Mouse (Mus musculus): ENCODE measurements around the gene Tmsb15l.
A peak's percentile ranks its signal among the peaks of the same experiment; 100 is the strongest.
"Not testable (repeated sequence)": the region's sequence is repeated elsewhere in the genome, so short reads cannot be mapped to it uniquely, and the experiment has no call there.

Gene Tmsb15l

DNA sequence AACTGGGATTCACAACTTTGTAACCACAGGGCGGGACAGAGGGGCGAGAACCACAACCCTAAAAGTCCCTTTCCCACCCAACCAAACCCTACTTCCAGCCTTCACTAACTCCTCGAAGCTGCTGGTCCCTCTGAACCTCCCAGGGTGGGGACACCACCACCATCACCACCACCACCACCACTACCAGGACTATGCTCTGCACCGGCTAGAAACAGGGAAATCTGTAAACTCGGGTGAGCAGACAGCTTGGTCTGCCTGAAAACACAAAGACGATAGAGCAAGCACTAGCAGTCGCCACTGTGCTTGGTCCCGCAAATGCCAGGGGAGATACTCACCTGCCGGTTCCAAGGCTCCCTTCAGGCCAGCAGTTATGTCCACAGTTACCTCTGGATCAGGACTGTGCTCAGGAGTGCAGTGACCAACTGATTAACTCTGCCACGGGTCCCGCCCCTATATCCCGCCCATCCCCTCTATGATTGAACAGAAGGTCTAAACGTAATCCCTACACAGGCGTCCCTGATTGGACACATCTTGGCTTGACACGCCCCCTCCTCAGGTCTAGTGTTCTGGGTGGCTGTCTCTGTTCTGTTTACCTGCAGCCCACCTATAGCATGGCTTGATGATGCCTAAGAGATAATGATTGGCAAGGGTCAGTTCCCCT lies at the start of gene Tmsb15l, which contains the start of gene Tmsb15b1:
Tmsb15l (minus strand) TSS at position 446 of the 661 bp plus-strand sequence.
Tmsb15b1 (minus strand) TSS at position 451 of the 661 bp plus-strand sequence.
- DNase-seq (ENCODE audit: low spot score in 2 of 2) = peak in 1 of 2 experiments; percentile 69

DNA sequence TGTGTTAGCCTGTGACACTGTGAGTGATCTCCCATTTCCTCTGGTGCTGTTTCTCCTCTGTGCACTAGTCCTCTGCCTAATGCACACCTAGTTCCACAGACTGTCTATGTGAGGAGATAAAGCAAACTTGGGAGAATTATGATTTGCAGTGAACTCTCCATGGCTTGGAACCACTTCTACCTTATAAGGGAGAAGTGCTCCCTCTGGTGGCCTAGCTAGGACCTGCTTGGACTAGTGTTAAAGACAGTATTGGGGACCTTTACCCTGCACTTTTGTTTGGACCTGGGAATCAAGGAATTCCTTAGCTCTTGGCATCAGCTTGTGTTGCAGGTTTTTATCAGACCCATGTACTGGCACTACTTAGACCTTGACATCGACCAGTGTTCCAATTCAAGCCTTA lies 42.6 kb upstream of the Tmsb15l start:
- peak; percentile 29 to 75 for DNase-seq (ENCODE audit: low spot score in 2 of 2)

DNA sequence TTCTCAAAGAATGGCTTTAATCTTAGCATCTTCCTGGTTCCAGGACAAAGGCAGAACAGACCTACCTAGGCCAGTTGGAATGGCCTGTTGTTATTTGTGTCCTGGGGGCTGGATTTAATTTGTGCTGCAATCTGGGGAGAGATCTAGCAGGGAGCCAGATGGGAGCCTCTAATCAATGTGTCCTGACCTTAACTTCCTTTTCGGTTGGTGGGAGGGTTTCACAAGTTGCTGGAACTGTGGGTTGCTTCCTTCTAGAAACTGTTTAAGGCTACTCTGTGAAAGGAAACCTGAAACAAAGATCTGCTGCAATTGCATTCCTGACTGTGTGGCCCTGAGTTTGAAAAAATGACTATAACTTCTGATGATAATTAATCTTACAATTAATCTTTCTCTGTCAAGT lies 41.0 kb upstream of the Tmsb15l start:
- no peak for DNase-seq (ENCODE audit: low spot score in 2 of 2)

DNA sequence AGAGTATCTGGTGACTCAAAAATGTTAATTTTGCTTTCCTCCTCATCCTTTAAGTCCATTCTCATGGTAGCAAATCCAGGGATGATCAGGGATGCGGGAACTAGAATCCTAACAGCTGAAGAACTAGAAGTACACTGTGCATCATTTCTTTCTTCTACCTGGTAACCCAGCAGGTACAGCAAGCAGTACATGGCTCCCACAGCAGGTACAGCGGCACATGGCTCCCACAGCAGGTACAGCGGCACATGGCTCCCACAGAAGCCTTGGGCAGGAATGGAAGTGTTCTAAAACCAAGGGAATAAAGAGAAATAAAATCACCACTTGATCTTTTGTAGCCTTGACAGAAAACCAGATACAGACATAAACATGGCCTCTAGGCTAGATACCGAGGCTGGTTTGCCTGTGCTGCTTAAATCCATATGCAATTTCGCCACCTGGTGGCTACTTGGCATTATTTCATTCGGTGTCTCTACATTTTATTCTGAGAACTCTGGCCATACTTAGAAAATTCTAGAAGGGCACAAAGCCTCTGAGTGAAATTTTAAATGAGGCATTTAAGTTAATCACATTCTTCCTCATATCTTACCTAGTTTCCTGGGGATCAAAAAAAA lies 38.5 kb upstream of the Tmsb15l start:
- DNase-seq (ENCODE audit: low spot score in 2 of 2) = peak in 1 of 2 experiments; percentile 57

DNA sequence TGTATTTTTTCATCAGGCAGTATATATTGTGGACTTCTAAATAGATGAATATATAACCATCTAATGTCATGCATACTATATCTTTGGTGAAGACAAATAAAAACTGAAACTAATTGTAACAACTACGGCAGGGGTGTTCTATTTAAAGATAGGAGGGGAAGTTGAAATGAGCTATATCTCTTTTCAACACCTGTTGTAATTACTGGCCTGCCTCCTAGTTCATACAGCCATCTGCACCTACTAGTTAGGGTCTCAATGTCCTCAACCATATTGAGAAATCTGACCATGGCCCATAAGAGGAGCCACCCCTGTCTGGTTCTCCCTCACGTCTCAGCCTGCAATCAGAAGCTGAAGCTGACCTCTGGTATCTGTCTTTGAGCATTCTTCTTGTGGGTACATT lies 19.6 kb upstream of the Tmsb15l start:
- no peak for DNase-seq (ENCODE audit: low spot score in 2 of 2)

DNA sequence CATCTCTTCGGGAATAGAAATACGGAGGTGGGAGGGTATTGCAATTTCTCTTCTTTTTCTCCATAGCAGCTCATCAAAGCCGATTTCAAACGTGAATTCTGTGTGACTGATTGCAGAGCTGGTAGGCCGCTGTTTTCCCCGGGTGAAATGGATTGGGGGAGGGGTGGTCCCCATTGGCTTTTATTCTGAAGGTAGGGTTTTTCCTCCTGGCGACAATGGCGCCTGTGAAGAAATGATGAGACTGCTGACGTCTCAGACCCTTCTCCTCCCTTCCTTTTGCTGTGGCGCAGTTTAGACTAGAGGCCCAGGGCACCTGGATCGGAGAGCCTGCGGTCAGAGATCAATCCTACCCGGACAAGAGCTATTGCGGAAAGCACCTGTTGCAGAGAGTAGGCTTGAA lies 17.0 kb upstream of the Tmsb15l start:
- DNase-seq (ENCODE audit: low spot score in 2 of 2) = no peak

DNA sequence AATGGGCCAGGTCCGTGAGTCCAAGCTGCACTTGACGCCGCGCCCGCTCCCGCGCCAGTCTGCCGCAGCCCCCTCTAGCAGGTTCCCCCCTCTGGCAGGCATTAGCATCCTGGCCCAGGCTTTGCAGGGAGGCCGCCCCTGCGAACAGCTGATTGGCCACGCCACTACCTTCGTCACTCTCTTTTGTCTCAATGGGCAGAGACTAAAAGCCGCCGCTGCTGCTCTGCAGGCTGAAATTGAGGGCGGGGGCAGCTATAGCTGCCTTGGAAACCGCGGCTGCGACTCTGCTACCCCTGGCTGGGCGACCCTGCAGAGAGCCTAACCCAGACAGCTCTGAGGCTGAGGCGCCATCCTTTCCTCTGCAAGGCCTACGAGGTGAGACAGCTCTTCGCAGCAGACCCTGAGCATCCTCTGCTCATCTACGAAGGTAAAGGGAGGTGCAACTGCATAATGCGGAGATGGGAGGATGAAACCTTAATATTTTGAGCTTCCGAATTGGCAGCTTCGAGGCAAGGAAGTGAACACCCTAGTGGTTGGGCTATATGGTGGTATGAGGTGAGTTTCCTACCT lies 16.4 kb upstream of the Tmsb15l start, which contains the start of gene Zcchc18:
Zcchc18 (plus strand) TSS at position 178 of the 570 bp plus-strand sequence.
- DNase-seq (ENCODE audit: low spot score in 2 of 2) = peak; percentile 10 to 58

DNA sequence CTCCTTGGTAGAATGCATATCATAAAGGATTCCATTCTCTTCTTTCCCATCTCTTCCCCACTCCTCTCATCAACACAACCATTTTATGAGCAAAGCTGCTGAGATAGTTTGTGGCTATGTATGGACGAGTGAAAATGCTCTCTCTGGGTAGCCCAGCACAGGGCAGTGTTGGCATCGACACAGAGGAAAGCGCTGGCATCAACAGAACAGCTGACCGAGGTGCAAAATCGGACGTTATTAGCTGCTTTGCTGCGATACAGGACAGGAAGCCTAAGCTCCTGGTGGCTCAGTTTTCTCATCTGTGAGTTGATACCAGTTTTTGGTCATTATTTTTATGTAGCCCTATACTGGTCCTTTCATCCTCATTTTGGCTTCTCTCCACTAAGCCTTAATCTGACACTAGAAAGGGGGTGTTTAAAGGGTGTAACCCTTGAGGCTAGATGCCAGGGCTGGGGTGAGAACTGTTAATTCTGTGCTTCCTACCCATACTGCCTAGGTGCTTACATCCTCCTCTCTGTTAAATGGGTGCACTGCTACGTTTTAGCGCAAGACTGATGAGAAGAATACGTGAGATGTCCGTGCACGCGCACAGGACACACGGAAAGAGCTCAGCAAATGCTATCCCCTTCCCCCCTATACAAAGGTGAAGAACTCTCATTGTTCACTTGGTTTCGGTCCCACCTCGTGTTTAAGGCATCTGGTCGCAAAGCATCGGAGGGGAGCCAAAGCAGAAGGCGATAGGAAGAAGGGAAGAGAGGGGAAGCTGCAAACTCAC lies 15.7 kb upstream of the Tmsb15l start:
- no peak for DNase-seq (ENCODE audit: low spot score in 2 of 2)

DNA sequence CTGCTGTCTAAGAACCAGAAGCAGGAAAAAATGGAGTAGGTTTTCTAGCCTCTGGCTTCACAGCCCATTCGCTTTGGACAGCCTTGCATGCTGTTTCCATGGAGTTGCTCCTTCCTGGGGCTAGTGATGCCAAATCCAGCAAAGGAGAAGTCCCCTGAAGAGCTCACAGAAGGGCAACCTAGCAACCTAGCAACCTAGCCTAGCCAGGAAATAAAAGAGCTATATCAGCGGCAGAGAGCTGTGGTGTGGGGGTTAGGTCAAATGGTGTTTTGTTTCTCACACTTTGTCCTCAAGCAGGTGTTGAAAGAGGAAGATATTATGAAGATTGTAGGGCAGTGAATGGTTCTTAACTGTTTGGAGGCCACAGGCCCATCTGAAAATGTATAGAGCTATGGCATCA lies 14.6 kb upstream of the Tmsb15l start:
- DNase-seq (ENCODE audit: low spot score in 2 of 2) = no peak

DNA sequence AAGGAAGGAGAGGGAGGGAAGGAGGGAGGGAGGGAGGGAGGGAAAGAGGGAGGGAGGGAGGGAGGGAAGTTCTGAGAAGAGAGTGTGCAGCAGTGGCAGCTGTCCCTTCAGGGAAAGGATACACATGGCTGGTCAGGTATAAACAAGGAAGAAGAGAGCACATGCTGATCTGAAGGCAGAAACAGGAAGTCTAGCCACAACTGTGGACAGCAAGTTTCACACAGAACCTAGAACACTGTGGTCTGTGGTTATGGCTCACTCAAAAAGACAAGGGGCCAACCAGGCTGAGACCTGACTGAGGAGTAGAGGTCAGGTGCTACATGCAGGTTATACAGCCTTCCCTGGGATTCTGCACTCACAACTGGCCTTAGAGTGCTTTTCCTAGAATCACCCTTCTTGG lies 9.4 kb upstream of the Tmsb15l start:
- peak in 1 of 2 experiments; percentile 17 for DNase-seq (ENCODE audit: low spot score in 2 of 2)

DNA sequence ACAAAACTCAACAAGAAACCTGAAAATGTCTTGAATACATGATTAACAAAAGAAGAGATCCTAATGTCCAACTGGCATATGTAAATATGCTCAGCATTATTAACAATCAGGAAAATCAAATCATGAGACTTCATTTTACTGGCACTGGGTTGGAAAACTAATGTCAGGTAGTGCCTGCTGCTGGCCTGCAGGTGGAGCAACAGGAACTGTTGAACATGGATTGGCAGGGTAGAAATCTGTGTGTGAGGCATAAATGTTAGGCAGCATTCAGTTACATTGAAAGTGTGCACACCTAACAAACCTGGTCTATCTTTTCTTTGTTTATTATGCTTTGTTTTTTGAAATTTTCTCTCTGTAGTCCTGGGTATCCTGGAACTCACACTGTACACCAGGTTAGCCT lies 1.9 kb upstream of the Tmsb15l start:
- peak in 1 of 2 experiments; percentile 17 for DNase-seq (ENCODE audit: low spot score in 2 of 2)

DNA sequence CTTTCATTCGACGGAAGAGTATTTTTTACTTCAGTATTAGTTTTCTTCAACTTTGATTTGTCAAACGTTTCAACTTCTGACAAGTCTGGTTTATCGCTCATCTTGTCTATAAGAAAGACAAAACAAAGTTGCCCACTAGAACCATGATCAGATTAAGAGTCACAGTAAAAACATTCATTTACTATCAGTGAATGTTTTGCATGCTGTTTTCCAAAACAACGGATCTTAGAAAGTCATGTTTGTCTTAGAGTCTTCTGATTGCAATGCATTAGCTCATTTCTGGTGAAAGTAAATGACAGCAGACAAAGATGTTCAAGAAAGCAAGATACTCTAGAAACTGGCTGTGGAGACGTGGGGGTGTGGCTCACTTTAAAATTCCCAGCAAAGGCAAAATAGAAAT lies 1.3 kb downstream of the Tmsb15l start, which contains the start of gene Tmsb15b2:
Tmsb15b2 (minus strand) TSS at position 101 of the 400 bp plus-strand sequence.
- not testable (repeated sequence) for DNase-seq (ENCODE audit: low spot score in 2 of 2)

DNA sequence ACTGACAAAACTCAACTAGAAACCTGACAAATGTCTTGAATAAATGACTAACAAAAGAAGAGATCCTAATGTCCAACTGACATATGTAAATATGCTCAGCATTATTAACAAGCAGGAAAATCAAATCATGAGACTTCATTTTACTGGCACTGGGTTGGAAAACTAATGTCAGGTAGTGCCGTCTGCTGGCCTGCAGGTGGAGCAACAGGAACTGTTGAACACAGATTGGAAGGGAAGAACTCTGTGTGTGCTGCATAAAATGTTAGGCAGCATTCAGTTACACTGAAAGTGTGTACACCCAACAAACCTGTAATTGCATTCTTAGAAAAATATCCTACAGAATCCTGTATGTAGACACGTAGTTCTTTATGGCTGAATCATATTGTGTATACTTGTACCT lies 17.0 kb downstream of the Tmsb15l start:
- DNase-seq (ENCODE audit: low spot score in 2 of 2) = peak in 1 of 2 experiments; percentile 16

DNA sequence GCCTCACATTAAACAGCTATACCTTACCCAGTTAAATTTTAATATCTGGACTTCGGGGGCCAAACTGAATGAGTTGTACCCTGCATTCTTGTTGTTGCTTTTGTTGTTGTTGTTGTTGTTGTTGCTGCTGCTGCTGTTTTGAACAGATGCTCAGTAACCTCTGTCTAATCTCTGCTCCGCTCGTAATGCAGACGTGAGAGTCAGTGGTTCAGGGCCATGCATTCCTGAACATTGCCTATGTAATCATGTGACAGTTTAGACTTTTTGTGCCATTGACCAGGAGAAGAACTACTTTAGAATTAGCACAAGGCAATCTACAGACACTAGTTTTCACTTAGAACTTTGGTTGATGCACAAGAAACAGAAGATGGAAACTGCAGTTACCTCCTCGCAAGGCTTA lies 18.4 kb downstream of the Tmsb15l start:
- not testable (repeated sequence) for DNase-seq (ENCODE audit: low spot score in 2 of 2)

DNA sequence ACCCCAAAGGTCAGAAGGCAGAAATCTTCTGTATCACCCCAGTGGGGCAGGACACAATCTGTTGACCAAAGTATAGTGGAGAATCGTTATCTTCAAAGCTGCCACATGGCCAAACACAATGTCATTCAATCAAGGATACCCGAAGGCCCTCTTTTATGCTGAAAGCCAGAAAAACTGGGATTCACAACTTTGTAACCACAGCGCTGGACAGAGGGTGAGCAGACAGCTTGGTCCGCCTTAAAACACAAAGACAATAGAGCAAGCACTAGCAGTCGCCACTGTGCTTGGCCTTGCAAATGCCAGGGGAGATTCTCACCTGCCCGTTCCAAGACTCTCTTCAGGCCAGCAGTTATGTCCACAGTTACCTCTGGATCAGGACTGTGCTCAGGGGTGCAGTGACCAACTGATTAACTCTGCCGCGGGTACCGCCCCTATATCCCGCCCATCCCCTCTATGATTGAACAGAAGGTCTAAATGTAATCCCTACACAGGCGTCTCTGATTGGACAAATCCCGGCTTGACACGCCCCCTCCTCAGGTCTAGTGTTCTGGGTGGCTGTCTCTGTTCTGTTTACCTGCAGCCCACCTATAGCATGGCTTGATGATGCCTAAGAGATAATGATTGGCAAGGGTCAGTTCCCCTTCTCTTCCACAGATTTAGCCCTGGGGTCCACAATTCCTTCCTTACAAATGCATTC lies 18.9 kb downstream of the Tmsb15l start:
- peak in 1 of 2 experiments; percentile 19 for DNase-seq (ENCODE audit: low spot score in 2 of 2)

DNA sequence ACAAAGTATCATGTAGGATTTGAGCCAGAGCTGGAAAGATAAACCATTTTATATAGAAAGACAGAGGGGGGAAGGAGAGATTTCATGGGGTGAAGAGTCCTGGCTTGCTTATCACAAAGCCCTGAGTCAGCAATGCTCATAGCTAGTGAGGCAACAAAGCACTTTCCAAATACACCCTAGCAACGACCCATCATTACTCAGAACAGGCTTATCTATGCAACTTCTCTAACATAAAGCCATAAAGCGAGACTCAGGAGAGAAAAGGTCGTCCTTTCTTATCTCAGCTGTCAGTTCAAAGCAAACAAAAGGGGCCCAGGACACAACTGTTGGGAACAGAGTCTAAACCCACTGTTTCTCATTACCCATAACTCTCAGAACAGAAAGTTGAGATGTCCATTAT lies 38.7 kb downstream of the Tmsb15l start:
- no peak for DNase-seq (ENCODE audit: low spot score in 2 of 2)

DNA sequence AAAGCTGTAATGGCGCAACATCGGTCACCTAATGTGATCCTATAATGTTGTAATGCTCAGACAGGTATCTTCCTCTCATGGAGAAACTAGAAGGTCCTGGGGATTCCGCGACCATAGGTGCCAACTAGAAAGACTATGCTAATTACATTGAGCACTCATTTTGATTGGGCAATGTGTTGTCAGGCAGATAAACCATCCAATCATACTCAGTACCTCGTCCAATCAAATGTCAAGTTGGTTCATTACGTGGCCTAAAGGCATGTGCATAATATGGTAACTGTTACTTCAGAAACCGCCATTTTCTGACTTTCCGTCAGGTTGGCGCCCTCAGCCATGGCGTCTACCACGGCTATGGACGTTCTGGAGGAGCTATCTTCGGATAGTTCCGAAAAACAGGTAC lies 49.6 kb downstream of the Tmsb15l start, which contains the start of gene H2bfm:
H2bfm (plus strand) TSS at position 295 of the 400 bp plus-strand sequence.
- no peak for DNase-seq (ENCODE audit: low spot score in 2 of 2)

DNA sequence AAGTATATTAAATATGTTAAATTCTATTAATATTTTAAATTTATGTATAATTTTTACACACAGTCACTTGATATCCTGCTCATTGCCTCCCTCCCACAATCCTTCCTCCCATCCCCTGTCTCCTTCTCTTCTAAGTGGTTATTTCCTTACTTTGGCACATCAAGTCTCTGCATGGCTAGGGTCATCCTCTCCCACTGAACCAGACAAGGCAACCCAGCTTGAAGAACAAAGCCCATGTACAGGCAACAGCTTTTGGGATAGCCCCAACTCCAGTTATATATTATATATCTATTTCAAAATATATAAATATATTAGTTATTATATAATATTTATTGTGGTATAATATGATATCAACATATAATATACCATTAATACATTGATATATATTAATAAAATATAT lies 50.8 kb downstream of the Tmsb15l start:
- DNase-seq (ENCODE audit: low spot score in 2 of 2) = no peak
